Mouse (Mus musculus): ENCODE results near the gene Ms4a14. TPM values are rescaled to one million over a fixed set of nuclear protein-coding genes. Genes with fewer than 3 reads are reported as not detected.
"Not testable (repeated sequence)": the region's sequence is repeated elsewhere in the genome, so short reads cannot be mapped to it uniquely, and the experiment has no call there.

Gene Ms4a14
- polyA plus RNA-seq, 1 experiment from 2014 or later, result not detected

GRCm38 (mm10) chr19:11276431-11276830, 37.8 kb downstream of the Ms4a14 start:
- Histone ChIP-seq H3K4me3 (ENCODE audit: low read depth, low read length) (no peak overlapping the region), H3K4me1 (ENCODE audit: control insufficient read depth, insufficient read depth, low read length) (no peaks in the 10 kb centered on the region), H3K4me2 (no peak overlapping the region), H3K9ac (ENCODE audit: low read depth, low read length) (no peak overlapping the region), H3K27me3 (ENCODE audit: control insufficient read depth, insufficient read depth, low read length) (no peaks in the 10 kb centered on the region), H3K36me3 (ENCODE audit: control insufficient read depth, insufficient read depth, low read length) (no peaks in the 10 kb centered on the region), H3K27ac (ENCODE audit: low read depth, low read length) (no peak overlapping the region), H3K9me3 (replicated peaks; ENCODE audit: control insufficient read depth, low read length) (no peaks in the 10 kb centered on the region)
- WGBS (ENCODE audit: insufficient replicate concordance), result 61% methylated on average over 5 of the region's 5 CpGs
- no peak for ATAC-seq (replicated peaks; ENCODE audit: insufficient number of reproducible peaks, low FRiP score, low TSS enrichment)

- WGBS (ENCODE audit: insufficient replicate concordance), result 67% methylated on average over 4 of the region's 4 CpGs
Observed at GRCm38 (mm10) chr19:11266956-11267355, 47.3 kb downstream of the Ms4a14 start.

GRCm38 (mm10) chr19:11266052-11266845, 48.0 kb downstream of the Ms4a14 start, which contains the start of gene Ms4a1:
Gene Ms4a1 (minus strand): TSS chr19:11266241.
- 73% methylated on average over 8 of the region's 8 CpGs for WGBS (ENCODE audit: insufficient replicate concordance)
- H3K9me3 ChIP-seq (replicated peaks; ENCODE audit: control insufficient read depth, low read length), result no peaks in the 10 kb centered on the region
- H3K9ac ChIP-seq (ENCODE audit: low read depth, low read length), result no peak within 1 kb of the TSS
- H3K4me2 ChIP-seq, result no peak within 1 kb of the TSS
- no peak for ATAC-seq (replicated peaks; ENCODE audit: insufficient number of reproducible peaks, low FRiP score, low TSS enrichment)
- no peak within 1 kb of the TSS for H3K4me3 ChIP-seq (ENCODE audit: low read depth, low read length)
- H3K36me3 ChIP-seq (ENCODE audit: control insufficient read depth, insufficient read depth, low read length), result no peaks in the 10 kb centered on the region
- H3K27ac ChIP-seq (ENCODE audit: low read depth, low read length), result no peak within 1 kb of the TSS
- no peaks in the 10 kb centered on the region for H3K27me3 ChIP-seq (ENCODE audit: control insufficient read depth, insufficient read depth, low read length)
- H3K4me1 ChIP-seq (ENCODE audit: control insufficient read depth, insufficient read depth, low read length), result no peaks in the 10 kb centered on the region

More at GRCm38 (mm10) chr19:11266956-11267355, 47.3 kb downstream of the Ms4a14 start:
- Histone ChIP-seq H3K36me3 (ENCODE audit: control insufficient read depth, insufficient read depth, low read length) (no peaks in the 10 kb centered on the region), H3K9me3 (replicated peaks; ENCODE audit: control insufficient read depth, low read length) (no peaks in the 10 kb centered on the region), H3K4me2 (no peak overlapping the region), H3K4me3 (ENCODE audit: low read depth, low read length) (no peak overlapping the region), H3K27ac (ENCODE audit: low read depth, low read length) (no peak overlapping the region), H3K9ac (ENCODE audit: low read depth, low read length) (no peak overlapping the region), H3K27me3 (ENCODE audit: control insufficient read depth, insufficient read depth, low read length) (no peaks in the 10 kb centered on the region), H3K4me1 (ENCODE audit: control insufficient read depth, insufficient read depth, low read length) (no peaks in the 10 kb centered on the region)
- no peak for ATAC-seq (replicated peaks; ENCODE audit: insufficient number of reproducible peaks, low FRiP score, low TSS enrichment)

- no peak overlapping the region for H3K9ac ChIP-seq (ENCODE audit: low read depth, low read length)
- WGBS (ENCODE audit: insufficient replicate concordance), result 78% methylated on average over 9 of the region's 9 CpGs
- no peaks in the 10 kb centered on the region for H3K27me3 ChIP-seq (ENCODE audit: control insufficient read depth, insufficient read depth, low read length)
- H3K4me3 ChIP-seq (ENCODE audit: low read depth, low read length), result no peak overlapping the region
- no peaks in the 10 kb centered on the region for H3K9me3 ChIP-seq (replicated peaks; ENCODE audit: control insufficient read depth, low read length)
- no peak for ATAC-seq (replicated peaks; ENCODE audit: insufficient number of reproducible peaks, low FRiP score, low TSS enrichment)
- no peak overlapping the region for H3K4me2 ChIP-seq
- no peaks in the 10 kb centered on the region for H3K4me1 ChIP-seq (ENCODE audit: control insufficient read depth, insufficient read depth, low read length)
- H3K36me3 ChIP-seq (ENCODE audit: control insufficient read depth, insufficient read depth, low read length), result no peaks in the 10 kb centered on the region
- no peak overlapping the region for H3K27ac ChIP-seq (ENCODE audit: low read depth, low read length)
Observed at GRCm38 (mm10) chr19:11264602-11265185, 49.6 kb downstream of the Ms4a14 start.

GRCm38 (mm10) chr19:11263549-11263948, 50.7 kb downstream of the Ms4a14 start:
- no peak overlapping the region for H3K9ac ChIP-seq (ENCODE audit: low read depth, low read length)
- no peak overlapping the region for H3K27ac ChIP-seq (ENCODE audit: low read depth, low read length)
- H3K27me3 ChIP-seq (ENCODE audit: control insufficient read depth, insufficient read depth, low read length), result no peaks in the 10 kb centered on the region
- H3K4me3 ChIP-seq (ENCODE audit: low read depth, low read length), result no peak overlapping the region
- H3K36me3 ChIP-seq (ENCODE audit: control insufficient read depth, insufficient read depth, low read length), result no peaks in the 10 kb centered on the region
- H3K9me3 ChIP-seq (replicated peaks; ENCODE audit: control insufficient read depth, low read length), result no peaks in the 10 kb centered on the region
- ATAC-seq (replicated peaks; ENCODE audit: insufficient number of reproducible peaks, low FRiP score, low TSS enrichment), result no peak
- WGBS (ENCODE audit: insufficient replicate concordance), result 76% methylated on average over 3 of the region's 3 CpGs
- no peaks in the 10 kb centered on the region for H3K4me1 ChIP-seq (ENCODE audit: control insufficient read depth, insufficient read depth, low read length)
- H3K4me2 ChIP-seq, result no peak overlapping the region

- H3K27ac ChIP-seq (ENCODE audit: low read depth, low read length); H3K9ac ChIP-seq (ENCODE audit: low read depth, low read length); H3K36me3 ChIP-seq (ENCODE audit: control insufficient read depth, insufficient read depth, low read length); H3K9me3 ChIP-seq (replicated peaks; ENCODE audit: control insufficient read depth, low read length); H3K27me3 ChIP-seq (ENCODE audit: control insufficient read depth, insufficient read depth, low read length); ATAC-seq (replicated peaks; ENCODE audit: insufficient number of reproducible peaks, low FRiP score, low TSS enrichment); H3K4me2 ChIP-seq; H3K4me3 ChIP-seq (ENCODE audit: low read depth, low read length); H3K4me1 ChIP-seq (ENCODE audit: control insufficient read depth, insufficient read depth, low read length): not testable (repeated sequence)
- 55% methylated on average over 4 of the region's 4 CpGs for WGBS (ENCODE audit: insufficient replicate concordance)
Observed at GRCm38 (mm10) chr19:11262932-11263331, 51.3 kb downstream of the Ms4a14 start.

GRCm38 (mm10) chr19:11261522-11261921, 52.7 kb downstream of the Ms4a14 start:
- 85% methylated on average over 2 of the region's 2 CpGs for WGBS (ENCODE audit: insufficient replicate concordance)
- H3K4me1 ChIP-seq (ENCODE audit: control insufficient read depth, insufficient read depth, low read length), result no peaks in the 10 kb centered on the region
- no peaks in the 10 kb centered on the region for H3K9me3 ChIP-seq (replicated peaks; ENCODE audit: control insufficient read depth, low read length)
- no peak overlapping the region for H3K9ac ChIP-seq (ENCODE audit: low read depth, low read length)
- no peak for ATAC-seq (replicated peaks; ENCODE audit: insufficient number of reproducible peaks, low FRiP score, low TSS enrichment)
- H3K36me3 ChIP-seq (ENCODE audit: control insufficient read depth, insufficient read depth, low read length), result no peaks in the 10 kb centered on the region
- H3K4me2 ChIP-seq, result no peak overlapping the region
- H3K27me3 ChIP-seq (ENCODE audit: control insufficient read depth, insufficient read depth, low read length), result no peaks in the 10 kb centered on the region
- H3K27ac ChIP-seq (ENCODE audit: low read depth, low read length), result no peak overlapping the region
- no peak overlapping the region for H3K4me3 ChIP-seq (ENCODE audit: low read depth, low read length)

All from heart, embryonic 11.5 days (tissue).